Mouse (Mus musculus): ENCODE data around the gene Ccdc7b.
"Not testable (repeated sequence)": the region's sequence is repeated elsewhere in the genome, so short reads cannot be mapped to it uniquely, and the experiment has no call there.

Ccdc7b gene

DNA sequence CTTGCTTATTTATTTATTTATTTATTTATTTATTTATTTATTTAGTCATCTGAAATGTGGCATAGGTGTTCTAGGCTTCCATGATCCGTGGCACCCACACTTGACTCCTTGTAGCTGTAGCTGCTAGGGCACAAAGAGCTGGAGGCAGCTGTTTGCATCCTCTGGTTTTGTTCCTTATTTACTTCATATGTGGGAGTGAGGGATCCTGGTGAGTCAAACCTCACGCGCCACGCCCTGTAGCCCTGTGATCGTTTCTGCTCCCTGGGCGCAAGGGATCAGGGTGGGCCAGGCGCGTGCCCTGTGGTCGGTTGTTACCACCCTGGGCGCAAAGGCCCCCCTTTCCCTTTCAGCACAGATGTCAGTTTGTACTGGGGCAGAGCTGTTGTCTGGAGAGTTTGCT lies at the start of gene Ccdc7b:
Gene Ccdc7b, plus strand, starts transcription at position 301 of the 400 bp plus-strand sequence.
- not testable (repeated sequence) for DNase-seq (ENCODE audit: low spot score)

DNA sequence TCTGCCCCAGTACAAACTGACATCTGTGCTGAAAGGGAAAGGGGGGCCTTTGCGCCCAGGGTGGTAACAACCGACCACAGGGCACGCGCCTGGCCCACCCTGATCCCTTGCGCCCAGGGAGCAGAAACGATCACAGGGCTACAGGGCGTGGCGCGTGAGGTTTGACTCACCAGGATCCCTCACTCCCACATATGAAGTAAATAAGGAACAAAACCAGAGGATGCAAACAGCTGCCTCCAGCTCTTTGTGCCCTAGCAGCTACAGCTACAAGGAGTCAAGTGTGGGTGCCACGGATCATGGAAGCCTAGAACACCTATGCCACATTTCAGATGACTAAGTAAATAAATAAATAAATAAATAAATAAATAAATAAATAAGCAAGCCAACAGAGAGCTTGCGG lies 1.5 kb upstream of the Ccdc7b start, which contains the start of gene Ccdc7a:
Gene Ccdc7a, minus strand, starts transcription at position 101 of the 400 bp plus-strand sequence.
- not testable (repeated sequence) for DNase-seq (ENCODE audit: low spot score)

DNA sequence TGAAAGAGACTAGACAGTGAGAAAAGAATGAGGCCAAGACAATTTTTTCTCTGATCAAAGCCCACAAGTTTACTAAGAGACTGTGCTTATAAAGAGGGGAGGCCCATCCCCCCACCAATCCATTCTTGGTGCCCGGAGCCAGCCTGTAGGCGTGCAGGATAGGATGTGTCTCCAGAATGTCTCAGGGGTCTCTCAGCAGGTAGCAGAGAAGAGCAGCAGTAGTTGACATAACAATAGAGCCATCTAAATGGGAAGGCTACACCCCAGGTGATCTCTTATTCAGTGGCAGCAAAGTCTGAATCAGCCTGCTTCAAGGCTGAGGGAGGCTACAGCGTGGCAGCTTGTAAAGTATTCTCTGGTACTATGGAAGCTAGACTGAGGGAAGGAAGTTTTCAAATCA lies 48.8 kb downstream of the Ccdc7b start:
- DNase-seq (ENCODE audit: low spot score): not testable (repeated sequence)

DNA sequence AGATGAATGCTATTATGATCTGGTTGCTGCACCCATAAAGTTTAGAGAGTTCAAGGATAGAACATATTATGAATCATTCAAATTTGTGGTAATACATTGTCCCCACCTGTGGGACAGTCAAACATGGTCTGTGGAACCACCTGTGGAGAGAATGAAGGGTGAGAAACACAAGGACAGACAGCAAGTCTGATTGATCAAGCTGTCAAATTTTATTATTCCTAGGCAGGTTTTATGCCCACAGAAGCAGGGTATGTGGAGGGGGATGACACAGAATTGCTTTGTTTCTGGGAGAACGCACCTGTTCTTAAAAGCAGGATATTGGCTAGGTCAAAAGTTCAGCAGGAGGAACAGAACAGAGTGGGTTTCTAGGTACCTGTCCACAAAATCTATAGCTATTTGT lies 64.6 kb downstream of the Ccdc7b start, which contains the start of gene Gm10999:
Gene Gm10999, minus strand, starts transcription at position 101 of the 400 bp plus-strand sequence.
- DNase-seq (ENCODE audit: low spot score): no peak

DNA sequence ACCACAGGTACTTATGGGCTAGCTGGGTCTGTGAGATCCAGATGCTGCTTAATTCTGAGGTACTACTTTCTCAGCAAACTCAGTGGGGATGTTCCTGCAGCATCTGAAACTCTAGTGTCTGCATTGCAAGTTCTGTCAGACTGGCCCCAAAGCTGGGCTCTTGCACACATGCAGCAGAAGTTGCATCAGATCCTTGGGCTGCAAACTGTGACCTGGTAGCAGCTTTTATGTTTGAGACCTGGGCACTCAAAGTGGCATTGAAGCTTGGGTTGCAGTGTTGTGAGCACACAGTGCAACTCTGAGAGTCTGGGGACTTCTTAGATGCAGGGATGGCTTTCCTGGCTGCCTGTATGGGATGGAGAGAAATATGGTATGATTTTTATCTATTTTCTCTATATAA lies 66.5 kb downstream of the Ccdc7b start:
- no peak for DNase-seq (ENCODE audit: low spot score)
